Mouse (Mus musculus): ENCODE results near the gene Lysmd4. TPM values are rescaled to one million over a fixed set of nuclear protein-coding genes. Genes with fewer than 3 reads are reported as not detected.
"Not testable (repeated sequence)": the region's sequence is repeated elsewhere in the genome, so short reads cannot be mapped to it uniquely, and the experiment has no call there.

The Lysmd4 gene
- total RNA-seq, 2 experiments from 2014 or later = 13.8 to 16.9 TPM

- DNase-seq (ENCODE audit: low spot score in 2 of 2) = no peak
These were observed 7.9 kb downstream of the Lysmd4 start for GRCm38 (mm10) chr7:67230221-67230620.

GRCm38 (mm10) chr7:67230640-67231140 is 8.3 kb downstream of the Lysmd4 start:
- DNase-seq (ENCODE audit: low spot score in 2 of 2) = no peak

- no peak for DNase-seq (ENCODE audit: low spot score in 2 of 2)
These were observed 10.2 kb downstream of the Lysmd4 start for GRCm38 (mm10) chr7:67232504-67232903.

DNA sequence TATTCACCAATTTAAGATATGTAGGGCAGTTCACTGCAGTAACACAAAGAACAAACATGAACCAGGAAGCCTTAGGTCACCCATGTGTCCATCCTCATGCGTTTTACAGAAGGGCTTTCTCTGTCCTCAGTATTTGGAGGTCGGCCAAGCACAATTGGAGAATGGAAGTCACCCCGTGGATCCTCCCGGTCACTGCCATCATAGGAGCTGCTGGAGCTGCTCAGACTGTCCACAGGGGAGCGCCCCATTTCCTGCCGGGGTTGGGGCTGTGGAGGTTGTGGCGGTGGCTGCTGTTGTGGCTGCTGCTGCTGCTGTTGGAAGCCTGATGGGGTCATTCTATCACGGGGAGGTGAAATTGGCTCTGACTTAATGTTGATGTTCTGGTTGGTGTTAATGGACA is 12.5 kb downstream of the Lysmd4 start:
- no peak for DNase-seq (ENCODE audit: low spot score in 2 of 2)

GRCm38 (mm10) chr7:67236351-67236750 is 14.0 kb downstream of the Lysmd4 start:
- DNase-seq (ENCODE audit: low spot score in 2 of 2) = no peak

- DNase-seq (ENCODE audit: low spot score in 2 of 2) = no peak
These were observed 15.4 kb downstream of the Lysmd4 start for GRCm38 (mm10) chr7:67237752-67238151.

DNA sequence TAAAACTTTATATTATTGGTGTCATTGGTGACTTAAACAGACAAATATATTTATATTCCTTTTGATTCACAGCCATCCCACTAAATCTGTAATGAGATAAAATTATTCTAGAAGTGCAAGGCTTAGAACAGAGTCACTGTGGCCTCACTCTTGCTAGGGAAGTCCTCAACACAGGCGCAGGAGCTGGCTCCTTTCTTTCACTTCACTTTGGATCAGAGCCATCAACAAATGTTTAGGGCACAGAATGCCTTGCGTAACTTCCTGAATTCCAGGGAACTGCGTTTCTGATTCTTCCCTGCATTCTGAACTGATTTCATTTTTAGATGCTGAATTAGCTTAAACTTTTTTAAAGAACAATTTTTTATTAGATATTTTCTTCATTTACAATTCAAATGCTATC is 19.6 kb downstream of the Lysmd4 start:
- DNase-seq (ENCODE audit: low spot score in 2 of 2) = no peak

DNA sequence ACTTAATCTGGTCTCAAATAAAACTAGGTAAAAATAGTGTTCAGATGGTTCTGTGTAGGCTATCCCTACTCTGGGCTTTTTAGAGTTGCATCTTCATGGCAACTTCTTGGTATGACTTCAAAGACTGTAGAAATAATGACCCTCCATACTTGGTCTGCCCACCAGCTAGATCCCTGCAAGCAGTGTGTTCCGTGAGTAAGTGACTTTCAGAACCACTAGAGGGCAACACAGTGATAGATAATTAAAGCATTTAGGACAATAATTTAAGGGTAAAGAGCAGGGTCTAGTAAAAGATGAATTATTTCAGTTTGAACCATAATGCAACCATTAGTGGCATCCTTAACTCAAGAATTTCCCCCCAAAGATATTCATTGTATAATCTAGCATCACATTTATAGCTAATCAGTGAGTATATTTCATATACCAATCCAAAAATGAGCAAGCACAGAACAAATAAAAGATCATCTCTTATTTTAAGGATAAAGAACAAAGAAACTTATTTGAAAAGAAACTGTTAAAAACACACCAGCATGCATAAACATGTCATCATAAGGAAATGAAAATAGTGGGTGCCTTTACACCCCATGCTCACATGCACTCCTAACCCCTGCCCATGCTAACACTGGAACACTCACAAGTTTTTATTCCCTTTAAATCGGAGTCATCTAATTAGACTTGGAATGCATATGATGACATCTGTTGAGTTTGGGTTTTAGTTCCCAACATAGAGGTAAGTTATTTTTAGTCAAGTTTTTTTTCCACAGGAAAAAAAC is 21.0 kb downstream of the Lysmd4 start:
- DNase-seq (ENCODE audit: low spot score in 2 of 2) = no peak

DNA sequence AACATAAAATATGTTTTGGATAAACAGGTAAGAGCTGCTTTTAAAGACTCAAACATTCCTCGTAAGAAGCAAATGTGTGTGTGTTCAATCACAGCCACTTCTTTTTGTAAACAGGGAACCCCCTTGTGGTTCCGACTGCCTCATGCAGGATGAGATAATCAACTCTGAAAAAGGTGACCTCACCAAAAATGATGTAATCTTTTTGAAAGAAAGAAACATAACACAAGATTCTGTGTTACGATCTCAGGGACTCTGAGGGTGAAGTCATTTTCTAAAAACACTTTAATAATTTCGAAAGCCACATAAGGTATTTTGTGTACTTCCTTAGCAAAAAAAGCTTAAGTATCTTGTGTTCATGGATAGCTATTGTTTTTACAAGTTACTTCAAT is 21.5 kb downstream of the Lysmd4 start:
- no peak for DNase-seq (ENCODE audit: low spot score in 2 of 2)

- no peak for DNase-seq (ENCODE audit: low spot score in 2 of 2)
These were observed 22.9 kb downstream of the Lysmd4 start for GRCm38 (mm10) chr7:67245255-67245654.

DNA sequence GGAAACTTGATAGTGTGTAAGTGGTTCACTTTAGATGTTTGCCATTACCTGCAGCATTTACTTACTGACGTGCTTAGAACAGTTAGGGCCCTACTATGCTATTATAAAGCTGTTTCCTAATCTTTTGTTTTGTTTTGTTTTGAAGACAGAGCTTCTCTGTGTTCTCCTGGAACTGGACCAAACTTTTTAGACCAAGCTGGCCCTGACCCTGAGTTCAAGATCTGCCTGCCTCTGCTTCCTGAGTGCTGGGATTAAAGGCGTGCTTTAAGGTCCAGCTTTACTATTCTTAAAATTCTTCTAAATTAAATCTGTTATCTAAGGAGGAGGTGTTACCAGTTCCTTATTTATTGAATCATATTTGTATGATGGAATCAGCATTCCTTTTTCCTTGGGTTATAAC is 23.7 kb downstream of the Lysmd4 start:
- no peak for DNase-seq (ENCODE audit: low spot score in 2 of 2)

- DNase-seq (ENCODE audit: low spot score in 2 of 2) = peak; percentile 21 to 56
These were observed 37.7 kb downstream of the Lysmd4 start for GRCm38 (mm10) chr7:67259828-67260563.

DNA sequence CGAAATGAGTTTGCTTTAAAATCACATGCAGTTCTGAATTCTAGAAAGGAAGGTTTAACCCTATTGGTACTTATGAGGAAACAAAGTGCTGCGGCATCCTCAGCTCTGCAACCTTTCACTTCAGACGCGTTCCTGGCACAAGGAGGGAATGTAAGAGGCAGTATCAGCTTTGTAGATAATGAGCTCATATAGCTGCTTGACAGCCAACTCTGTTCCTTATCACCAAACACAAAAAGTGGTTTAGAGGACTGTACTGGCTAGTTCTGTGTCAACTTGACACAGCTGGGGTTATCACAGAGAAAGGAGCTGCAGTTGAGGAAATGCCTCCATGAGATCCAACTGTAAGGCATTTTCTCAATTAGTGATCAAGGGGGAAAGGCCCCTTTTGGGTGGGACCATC is 48.1 kb downstream of the Lysmd4 start:
- not testable (repeated sequence) for DNase-seq (ENCODE audit: low spot score in 2 of 2)

DNA sequence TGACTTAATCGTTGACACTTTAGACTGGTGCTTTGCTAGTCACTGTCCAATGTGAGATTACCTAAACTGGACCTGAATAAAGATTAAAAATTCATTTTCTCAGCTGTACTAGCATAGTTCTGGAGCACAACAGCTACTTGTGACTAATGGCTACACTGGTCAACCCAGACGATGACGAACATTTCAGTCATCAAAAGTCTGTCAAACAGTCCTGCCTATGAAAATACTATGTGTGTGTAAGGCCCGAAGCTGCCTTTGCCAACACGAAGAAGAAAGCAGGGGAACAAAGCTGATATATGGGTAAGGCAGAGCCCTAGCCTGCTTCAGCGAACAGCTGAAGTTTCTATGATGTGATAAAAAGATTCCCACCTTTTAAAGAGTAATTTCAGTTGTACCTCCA is 61.2 kb downstream of the Lysmd4 start:
- DNase-seq (ENCODE audit: low spot score in 2 of 2) = no peak

- no peak for DNase-seq (ENCODE audit: low spot score in 2 of 2)
These were observed 65.1 kb downstream of the Lysmd4 start for GRCm38 (mm10) chr7:67287456-67287855.

- no peak for DNase-seq (ENCODE audit: low spot score in 2 of 2)
These were observed 69.0 kb downstream of the Lysmd4 start for GRCm38 (mm10) chr7:67291356-67291755.

GRCm38 (mm10) chr7:67296419-67296818 is 74.1 kb downstream of the Lysmd4 start:
- DNase-seq (ENCODE audit: low spot score in 2 of 2) = no peak

DNA sequence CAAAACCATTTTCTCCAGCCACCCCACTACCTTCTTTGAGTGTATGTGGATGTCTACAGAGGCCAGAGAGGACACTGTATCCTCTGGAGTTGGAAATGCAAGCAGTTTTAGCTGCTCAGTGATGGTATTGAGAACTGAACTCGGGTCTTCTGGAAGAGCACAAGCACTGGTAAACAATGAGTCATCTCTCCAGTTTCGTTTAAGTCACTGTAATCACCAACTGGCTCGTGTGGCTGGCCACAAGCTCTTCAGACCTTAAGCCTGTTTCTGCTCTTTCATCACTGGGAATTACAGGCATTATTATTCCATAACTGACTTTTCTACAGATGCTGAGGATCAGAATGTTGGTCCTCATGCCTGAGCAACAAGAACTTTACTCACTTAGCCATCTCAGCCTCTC is 82.6 kb downstream of the Lysmd4 start:
- no peak for DNase-seq (ENCODE audit: low spot score in 2 of 2)

GRCm38 (mm10) chr7:67307078-67307477 is 84.7 kb downstream of the Lysmd4 start:
- DNase-seq (ENCODE audit: low spot score in 2 of 2) = no peak

DNA sequence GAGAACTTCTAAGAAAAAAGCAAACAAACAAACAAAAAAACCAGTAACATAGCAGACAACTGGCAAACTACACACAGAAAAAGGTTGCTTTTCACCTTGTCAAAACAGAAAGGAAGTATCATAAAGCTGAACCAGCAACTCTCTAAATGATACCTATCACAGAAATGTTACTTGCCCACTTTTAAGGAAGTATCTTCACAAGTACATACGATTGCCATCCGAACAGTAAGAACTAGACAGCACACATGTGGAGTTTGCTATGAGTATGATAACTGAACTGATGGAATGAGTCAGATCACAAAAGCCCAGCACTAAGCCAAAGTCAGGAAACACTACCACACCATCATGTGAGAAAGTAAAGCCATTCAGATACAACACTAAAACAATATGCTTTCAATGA is 85.8 kb downstream of the Lysmd4 start:
- no peak for DNase-seq (ENCODE audit: low spot score in 2 of 2)

GRCm38 (mm10) chr7:67310151-67310550 is 87.8 kb downstream of the Lysmd4 start:
- DNase-seq (ENCODE audit: low spot score in 2 of 2) = no peak

- no peak for DNase-seq (ENCODE audit: low spot score in 2 of 2)
These were observed 90.9 kb downstream of the Lysmd4 start for GRCm38 (mm10) chr7:67313200-67313599.

All from adrenal gland, postnatal 4 days (tissue).